ENCODE assay signal across 8 mouse cellular contexts in genomic region chr11:17464875-17465274, GRCm38 (mm10).
DNase-seq lines count a peak whose midpoint lies in the region; ATAC-seq and TF ChIP-seq lines count a peak whose summit lies in the region.

No protein-coding gene starts in this region.

- 47% methylated on average over 2 of the region's 2 CpGs for WGBS in kidney, adult 2 months
- WGBS in embryonic facial prominence, embryonic 14.5 days, result 13% methylated on average over 2 of the region's 2 CpGs
- 9% methylated on average over 2 of the region's 2 CpGs for WGBS in limb, embryonic 14.5 days

- no peak overlapping the region for H3K4me2 ChIP-seq in embryonic facial prominence, embryonic 14.5 days (ENCODE audit: low read depth, low read length)
- H3K4me2 ChIP-seq in limb, embryonic 14.5 days (replicated peaks; ENCODE audit: low read depth, low read length, severe bottlenecking), result no peak overlapping the region

- TF ChIP-seq CTCF in kidney, adult 2 months (conservative IDR thresholded peaks at IDR 0.05; ENCODE audit: insufficient read depth, insufficient read length, low read depth, low read length), result peak; percentile 57

- no peaks in the 10 kb centered on the region for H3K4me1 ChIP-seq in kidney, adult 2 months (ENCODE audit: control insufficient read depth, insufficient read depth, low read length)
- peaks cover 0 to 4% of the 10 kb centered on the region in 2 experiments; a peak in 1 of 4 replicates for H3K4me1 ChIP-seq in ES-E14 (ENCODE audit: control insufficient read depth in 2 of 2, insufficient read depth in 2 of 2, low read length in 2 of 2, poor library complexity in 1 of 2)
- H3K4me1 ChIP-seq in embryonic facial prominence, embryonic 14.5 days (ENCODE audit: control insufficient read depth, insufficient read depth, low read length), result peaks cover 8% of the 10 kb centered on the region
- H3K4me1 ChIP-seq in limb, embryonic 14.5 days (ENCODE audit: control insufficient read depth, insufficient read depth, low read length), result peaks cover 6% of the 10 kb centered on the region; the same call in 1 of the 2 replicates

- no peak for DNase-seq in kidney, adult 2 months
- DNase-seq in kidney, adult 11 months, result no peak
- DNase-seq in ES-E14 (ENCODE audit: low read depth, low spot score), result no peak
- DNase-seq in embryonic facial prominence, embryonic 14.5 days (ENCODE audit: low spot score), result peak; percentile 50
- DNase-seq in limb, embryonic 14.5 days (ENCODE audit: low spot score), result peak; percentile 45
- DNase-seq in testis, postnatal 10 days (ENCODE audit: low spot score), result peak; percentile 45
- DNase-seq in urinary bladder, postnatal 10 days (ENCODE audit: low spot score), result no peak

- no peaks in the 10 kb centered on the region for H3K36me3 ChIP-seq in kidney, adult 2 months (ENCODE audit: control insufficient read depth, insufficient read depth, low read length)
- no peaks in the 10 kb centered on the region for H3K36me3 ChIP-seq in ES-E14 (ENCODE audit: control insufficient read depth, insufficient read depth, low read length, poor library complexity, severe bottlenecking)
- H3K36me3 ChIP-seq in embryonic facial prominence, embryonic 14.5 days (ENCODE audit: control insufficient read depth, insufficient read depth, low read length), result no peaks in the 10 kb centered on the region
- no peaks in the 10 kb centered on the region for H3K36me3 ChIP-seq in limb, embryonic 14.5 days (ENCODE audit: control insufficient read depth, insufficient read depth, low read length)

- TF ChIP-seq POLR2A in kidney, adult 2 months (IDR thresholded peaks at IDR 0.05; ENCODE audit: low read depth, low read length), result no peak
- no peak for TF ChIP-seq POLR2A in limb, embryonic 14.5 days (IDR thresholded peaks at IDR 0.05; ENCODE audit: borderline replicate concordance, extremely low read depth, insufficient read depth, insufficient read length)

- no peak overlapping the region for H3K27ac ChIP-seq in kidney, adult 2 months (ENCODE audit: insufficient read depth, low read depth, low read length)
- no peak overlapping the region for H3K27ac ChIP-seq in ES-E14 (ENCODE audit: insufficient read depth, low read depth, low read length, poor library complexity, severe bottlenecking)
- no peak overlapping the region for H3K27ac ChIP-seq in embryonic facial prominence, embryonic 14.5 days (replicated peaks; ENCODE audit: low read depth, low read length)
- no peak overlapping the region for H3K27ac ChIP-seq in limb, embryonic 14.5 days (replicated peaks; ENCODE audit: low read depth, low read length)

- H3K27me3 ChIP-seq in kidney, adult 2 months (replicated peaks; ENCODE audit: control insufficient read depth, insufficient read depth, low read length), result no peaks in the 10 kb centered on the region
- no peaks in the 10 kb centered on the region for H3K27me3 ChIP-seq in embryonic facial prominence, embryonic 14.5 days (replicated peaks; ENCODE audit: control insufficient read depth, insufficient read depth, low read length)
- H3K27me3 ChIP-seq in limb, embryonic 14.5 days (ENCODE audit: control insufficient read depth, insufficient read depth, low read length), result peaks cover 3% of the 10 kb centered on the region; the same call in 1 of the 2 replicates

- no peak overlapping the region for H3K4me3 ChIP-seq in kidney, adult 2 months (ENCODE audit: insufficient read depth, low read depth, low read length)
- no peak overlapping the region for H3K4me3 ChIP-seq in ES-E14 (ENCODE audit: insufficient read depth in 1 of 2, low read depth in 1 of 2, low read length in 2 of 2, poor library complexity in 1 of 2, severe bottlenecking in 1 of 2)
- no peak overlapping the region for H3K4me3 ChIP-seq in embryonic facial prominence, embryonic 14.5 days (ENCODE audit: low read depth, low read length)
- H3K4me3 ChIP-seq in limb, embryonic 14.5 days (replicated peaks; ENCODE audit: low read length), result no peak overlapping the region

- no peak overlapping the region for H3K9ac ChIP-seq in ES-E14 (ENCODE audit: insufficient read depth, low read depth, low read length, poor library complexity, severe bottlenecking)
- H3K9ac ChIP-seq in embryonic facial prominence, embryonic 14.5 days (ENCODE audit: low read depth, low read length), result no peak overlapping the region
- H3K9ac ChIP-seq in limb, embryonic 14.5 days (ENCODE audit: low read depth, low read length, severe bottlenecking), result no peak overlapping the region

- in situ Hi-C loops in ES-E14 (cut with MboI; ENCODE audit: low sequenced_read_pairs in 2 of 2, unreplicated experiment in 2 of 2), result no loop called here

- ATAC-seq in embryonic facial prominence, embryonic 14.5 days (ENCODE audit: low read depth), result peak; percentile 77; the same call in 1 of the 2 replicates
- ATAC-seq in limb, embryonic 14.5 days (ENCODE audit: low FRiP score, low read depth), result peak; percentile 72
- no peak for ATAC-seq in activated CD4-positive, CD25-positive, alpha-beta regulatory T cell, adult 4 months

- no peaks in the 10 kb centered on the region for H3K9me3 ChIP-seq in ES-E14 (ENCODE audit: control insufficient read depth, insufficient read depth, low read depth, low read length)
- no peaks in the 10 kb centered on the region for H3K9me3 ChIP-seq in embryonic facial prominence, embryonic 14.5 days (ENCODE audit: control insufficient read depth, low read length)
- no peaks in the 10 kb centered on the region for H3K9me3 ChIP-seq in limb, embryonic 14.5 days (ENCODE audit: control insufficient read depth, low read length)

TF ChIP-seq in ES-E14, 5 proteins besides CTCF, POLR2A, EP300 and RAD21:
- TF ChIP-seq ZNF384 (IDR thresholded peaks at IDR 0.05; ENCODE audit: low read depth, low read length), result no peak
- TF ChIP-seq ZC3H11A (IDR thresholded peaks at IDR 0.05; ENCODE audit: borderline replicate concordance, low read depth, low read length), result peak; percentile 73

Comparison
In these comparisons a context has a peak if more than half of its experiments do, and no peak if none do; other contexts are left out.
1. DNase-seq: peak in embryonic facial prominence, embryonic 14.5 days (single experiment), limb, embryonic 14.5 days (single experiment) and testis, postnatal 10 days (single experiment); none in kidney, adult 2 months (single experiment), kidney, adult 11 months (single experiment), ES-E14 (single experiment) and urinary bladder, postnatal 10 days (single experiment).